Mouse (Mus musculus) testis, adult 2 months (tissue): Measurements from ENCODE around the gene Nat14.
A peak's percentile ranks its signal among the peaks of the same experiment; 100 is the strongest.

Experiments used
- CTCF ChIP-seq: fragments of 200-500 bp; IDR thresholded peaks from 2 replicates; pipeline ENCODE4 v1.5.1; 2012; ENCODE audit warnings: low read depth, mild to moderate bottlenecking, inconsistent platforms, low read length, moderate library complexity; ENCODE audit not compliant: control insufficient read depth, insufficient read depth, insufficient replicate concordance
- POLR2A ChIP-seq: fragments of 200-500 bp; IDR thresholded peaks from 2 replicates; pipeline ENCODE4 v1.6.1; 2012; ENCODE audit warnings: low read depth, mild to moderate bottlenecking, inconsistent platforms, low read length, moderate library complexity; ENCODE audit not compliant: control insufficient read depth

GRCm38 (mm10) chr7:4943223-4943815 is 21.5 kb downstream of the Nat14 start:
- TF ChIP-seq POLR2A: no peak
- peak; percentile 92; the same call in 1 of the 2 replicates for TF ChIP-seq CTCF
